Mouse (Mus musculus): Measurements from ENCODE around the gene Slc35g3. TPM values are rescaled to one million over a fixed set of nuclear protein-coding genes. Genes with fewer than 3 reads are reported as not detected.
"Not testable (repeated sequence)": the region's sequence is repeated elsewhere in the genome, so short reads cannot be mapped to it uniquely, and the experiment has no call there.

The Slc35g3 gene
- polyA plus RNA-seq, 1 experiment from 2014 or later: 0.33 TPM

DNA sequence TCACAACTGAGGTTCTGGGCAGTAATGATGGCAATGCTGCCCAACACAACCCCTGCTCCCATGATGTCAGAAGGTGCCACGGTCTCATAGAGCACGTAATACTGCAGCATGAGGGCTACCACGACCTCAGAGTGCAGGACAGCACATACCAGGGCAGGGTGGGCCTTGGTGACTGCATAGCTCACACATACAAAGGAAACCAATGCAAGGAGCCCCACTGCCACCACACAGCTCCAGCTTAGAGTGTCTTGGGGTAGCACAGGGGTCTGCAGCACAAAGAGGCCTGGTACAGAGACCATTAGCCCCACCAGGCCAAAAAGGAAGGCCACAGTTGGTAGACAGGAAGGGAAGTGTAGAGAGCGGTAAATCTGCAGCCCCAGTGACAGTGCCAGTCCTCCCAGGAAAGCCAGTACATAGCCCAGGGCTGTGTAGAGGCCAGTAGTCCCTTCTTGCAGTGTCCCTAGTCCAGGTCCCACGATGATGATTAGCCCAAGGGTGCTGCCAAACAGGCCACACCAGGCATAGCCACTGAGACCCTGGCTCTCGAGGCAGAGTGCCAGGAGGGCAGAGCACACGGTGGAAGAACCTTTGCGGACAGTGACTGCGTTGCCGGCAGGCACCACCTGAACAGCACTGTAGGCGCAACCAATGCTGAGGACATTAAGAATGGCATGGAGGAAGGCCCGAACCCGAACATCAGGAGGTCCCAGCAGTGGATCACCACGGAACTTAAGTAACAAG is 1.4 kb downstream of the Slc35g3 start:
- Histone ChIP-seq H3K4me2 (peak overlapping the region; percentile 78), H3K4me1 (peaks cover 41% of the 10 kb centered on the region), H3K9ac (peak overlapping the region; percentile 86), H3K27me3 (no peaks in the 10 kb centered on the region), H3K36me3 (replicated peaks) (no peaks in the 10 kb centered on the region), H3K27ac (peak overlapping the region; percentile 99), H3K4me3 (replicated peaks) (peak overlapping the region; percentile 52), H3K9me3 (no peaks in the 10 kb centered on the region)
- no peak for ATAC-seq (ENCODE audit: low FRiP score)
- 82% methylated on average over 14 of the region's 14 CpGs for WGBS

DNA sequence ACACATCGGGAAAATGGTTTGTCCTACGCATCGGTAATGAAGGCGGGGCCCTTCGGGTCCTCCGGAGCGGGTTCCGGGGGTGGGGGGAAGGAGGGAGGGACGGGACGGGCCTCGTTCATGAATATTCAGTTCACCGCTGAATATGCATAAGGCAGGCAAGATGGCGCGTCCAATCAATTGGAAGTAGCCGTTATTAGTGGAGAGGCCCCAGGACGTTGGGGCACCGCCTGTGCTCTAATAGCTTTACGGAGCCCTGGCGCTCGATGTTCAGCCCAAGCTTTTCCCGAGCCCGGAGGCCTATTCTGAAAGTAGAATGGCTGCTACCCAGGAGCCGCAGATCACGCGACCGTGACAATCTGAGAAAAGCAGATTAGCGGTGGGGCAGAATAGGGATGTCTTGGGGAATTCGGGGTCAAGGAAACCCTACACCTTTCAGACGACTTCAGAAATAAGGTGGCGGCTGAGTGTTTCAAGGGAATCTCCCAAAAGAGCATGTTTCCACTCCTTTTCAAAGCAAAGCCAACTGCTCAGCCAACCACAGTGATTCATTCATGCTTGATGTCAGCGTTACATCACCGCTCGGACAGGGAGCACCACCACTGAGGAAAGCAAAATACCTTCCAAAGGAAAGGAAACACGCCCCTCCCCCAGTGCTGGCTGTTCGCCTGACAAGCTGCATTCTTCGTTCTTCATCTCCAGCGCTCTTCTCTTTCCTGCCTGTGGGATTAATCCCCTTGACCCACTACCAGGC is 2.6 kb downstream of the Slc35g3 start:
- Histone ChIP-seq H3K4me3 (replicated peaks) (peak overlapping the region; percentile 52), H3K4me1 (peaks cover 47% of the 10 kb centered on the region), H3K9me3 (no peaks in the 10 kb centered on the region), H3K27me3 (no peaks in the 10 kb centered on the region), H3K27ac (peak overlapping the region; percentile 99), H3K9ac (peak overlapping the region; percentile 86), H3K36me3 (replicated peaks) (no peaks in the 10 kb centered on the region), H3K4me2 (peak overlapping the region; percentile 78)
- ATAC-seq (ENCODE audit: low FRiP score): peak; percentile 89
- WGBS: under 1% methylated on average over 37 of the region's 37 CpGs

DNA sequence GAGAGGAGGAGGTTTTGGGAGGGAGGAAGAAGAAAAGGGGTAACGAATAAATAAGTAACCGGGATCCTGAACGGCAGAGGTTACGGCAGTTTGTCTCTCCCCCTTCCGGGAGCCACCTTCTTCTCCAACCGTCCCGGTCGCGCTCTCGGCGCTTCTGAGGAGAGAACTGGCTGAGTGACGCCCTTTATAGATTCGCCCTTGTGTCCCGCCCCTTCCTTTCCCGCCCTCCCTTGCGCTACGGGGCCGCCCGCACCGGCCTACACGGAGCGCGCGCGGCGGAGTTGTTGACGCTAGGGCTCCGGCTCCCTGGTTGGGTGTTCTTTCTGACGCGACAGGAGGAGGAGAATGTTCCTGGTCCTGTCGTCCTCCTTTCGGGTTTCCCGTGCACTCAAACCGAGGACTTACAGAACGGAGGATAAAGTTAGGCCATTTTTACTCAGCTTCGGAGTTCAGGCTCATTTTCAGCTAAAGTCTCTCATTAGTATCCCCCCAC is 3.2 kb downstream of the Slc35g3 start, which contains the start of gene Polr2a:
Polr2a (minus strand) TSS at position 160 of the 493 bp plus-strand sequence.
- H3K4me2 ChIP-seq: peak within 1 kb of the TSS; percentile 78
- H3K4me1 ChIP-seq: peaks cover 51% of the 10 kb centered on the region
- WGBS: under 1% methylated on average over 34 of the region's 36 CpGs
- H3K9ac ChIP-seq: peak within 1 kb of the TSS; percentile 86
- peak within 1 kb of the TSS; percentile 52 for H3K4me3 ChIP-seq (replicated peaks)
- ATAC-seq (ENCODE audit: low FRiP score): peak; percentile 96
- no peaks in the 10 kb centered on the region for H3K36me3 ChIP-seq (replicated peaks)
- no peaks in the 10 kb centered on the region for H3K27me3 ChIP-seq
- H3K9me3 ChIP-seq: no peaks in the 10 kb centered on the region
- peak within 1 kb of the TSS; percentile 99 for H3K27ac ChIP-seq

DNA sequence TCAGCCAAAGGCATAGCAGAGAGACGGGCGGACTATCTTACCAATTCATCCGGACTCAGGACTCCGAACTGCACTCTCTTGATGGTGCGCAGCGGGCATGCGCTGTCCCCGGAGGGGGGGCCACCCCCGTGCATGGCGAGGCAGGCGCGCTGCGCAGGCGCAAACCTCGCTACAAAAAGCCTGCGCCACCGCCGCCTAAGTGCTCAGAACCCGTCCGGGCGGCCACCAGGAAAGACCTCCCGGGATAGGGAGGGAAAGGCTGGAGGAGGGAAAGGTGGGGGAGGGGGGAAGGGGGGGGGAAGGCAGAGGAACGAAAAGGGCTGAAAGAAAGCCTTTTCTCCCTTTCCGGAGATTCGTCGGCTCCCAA is 3.7 kb downstream of the Slc35g3 start:
- under 1% methylated on average over 26 of the region's 26 CpGs for WGBS
- Histone ChIP-seq H3K36me3 (replicated peaks) (no peaks in the 10 kb centered on the region), H3K27me3 (no peaks in the 10 kb centered on the region), H3K4me1 (peaks cover 53% of the 10 kb centered on the region), H3K4me2 (peak overlapping the region; percentile 78), H3K4me3 (replicated peaks) (peak overlapping the region; percentile 52), H3K27ac (peak overlapping the region; percentile 99), H3K9me3 (no peaks in the 10 kb centered on the region), H3K9ac (peak overlapping the region; percentile 86)
- ATAC-seq (ENCODE audit: low FRiP score): peak; percentile 87

DNA sequence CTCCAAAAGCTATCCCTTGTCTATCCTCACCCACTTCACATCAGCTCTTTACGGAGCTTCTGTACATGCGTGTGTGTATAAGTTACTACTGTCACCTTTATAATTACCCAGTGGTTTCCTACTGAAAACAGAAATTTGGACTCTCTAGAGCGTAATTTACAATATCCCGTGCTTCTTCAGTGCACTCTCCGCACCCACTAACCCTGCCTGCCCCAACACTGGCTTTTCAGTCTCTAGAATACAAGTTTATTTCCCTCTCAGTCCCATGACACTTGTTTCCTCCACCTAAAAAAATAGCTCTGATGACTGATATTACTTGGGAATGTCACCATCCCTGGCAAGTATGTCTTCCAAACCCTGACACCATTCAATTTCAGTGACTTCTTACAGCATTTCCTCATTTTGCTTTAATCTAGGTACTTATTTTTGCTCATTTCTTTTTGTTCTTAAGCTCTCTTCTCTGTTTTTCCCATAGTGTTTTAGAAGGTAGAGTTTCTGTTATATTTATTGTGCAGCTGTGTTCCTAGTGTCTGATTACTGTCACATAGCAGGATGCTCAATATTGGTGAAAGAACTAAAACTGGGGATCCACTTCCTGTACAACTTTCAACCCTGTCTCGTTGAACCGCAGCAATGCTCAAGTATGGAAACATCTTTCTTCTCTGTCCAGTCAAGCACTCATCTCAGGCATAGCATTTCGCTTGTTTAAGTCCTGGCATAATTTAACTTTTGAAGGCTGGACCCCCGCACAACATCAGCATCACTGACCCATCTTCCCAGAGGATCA is 4.3 kb downstream of the Slc35g3 start:
- Histone ChIP-seq H3K27me3 (no peaks in the 10 kb centered on the region), H3K4me3 (replicated peaks) (peak overlapping the region; percentile 52), H3K27ac (peak overlapping the region; percentile 99), H3K4me1 (peaks cover 59% of the 10 kb centered on the region), H3K9me3 (no peaks in the 10 kb centered on the region), H3K9ac (peak overlapping the region; percentile 86), H3K4me2 (peak overlapping the region; percentile 78), H3K36me3 (replicated peaks) (no peaks in the 10 kb centered on the region)
- WGBS: 46% methylated on average over 9 of the region's 9 CpGs
- no peak for ATAC-seq (ENCODE audit: low FRiP score)

DNA sequence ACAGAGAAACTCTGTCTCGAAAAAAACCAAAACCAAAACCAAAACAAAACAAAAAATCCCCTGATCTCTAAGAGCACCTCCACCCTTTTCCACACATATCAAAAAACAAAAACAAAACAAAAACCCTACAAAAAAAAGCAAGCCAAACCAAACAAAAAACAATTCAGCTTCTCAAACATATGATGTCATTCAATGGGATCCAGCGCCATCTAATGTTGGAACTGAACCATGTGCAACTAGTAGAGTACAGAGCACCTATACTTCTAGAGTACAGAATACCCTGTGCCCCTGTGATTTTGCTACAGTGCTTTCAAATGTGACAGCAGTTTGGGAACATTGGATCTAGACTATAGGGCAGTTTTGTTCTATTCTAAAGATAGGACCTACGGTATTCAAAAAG is 7.1 kb downstream of the Slc35g3 start:
- Histone ChIP-seq H3K9ac (no peak overlapping the region), H3K9me3 (no peaks in the 10 kb centered on the region), H3K4me3 (replicated peaks) (no peak overlapping the region), H3K27ac (no peak overlapping the region), H3K27me3 (no peaks in the 10 kb centered on the region), H3K4me1 (peaks cover 51% of the 10 kb centered on the region), H3K36me3 (replicated peaks) (no peaks in the 10 kb centered on the region), H3K4me2 (peak overlapping the region; percentile 78)
- 56% methylated on average over 3 of the region's 3 CpGs for WGBS
- no peak for ATAC-seq (ENCODE audit: low FRiP score)

DNA sequence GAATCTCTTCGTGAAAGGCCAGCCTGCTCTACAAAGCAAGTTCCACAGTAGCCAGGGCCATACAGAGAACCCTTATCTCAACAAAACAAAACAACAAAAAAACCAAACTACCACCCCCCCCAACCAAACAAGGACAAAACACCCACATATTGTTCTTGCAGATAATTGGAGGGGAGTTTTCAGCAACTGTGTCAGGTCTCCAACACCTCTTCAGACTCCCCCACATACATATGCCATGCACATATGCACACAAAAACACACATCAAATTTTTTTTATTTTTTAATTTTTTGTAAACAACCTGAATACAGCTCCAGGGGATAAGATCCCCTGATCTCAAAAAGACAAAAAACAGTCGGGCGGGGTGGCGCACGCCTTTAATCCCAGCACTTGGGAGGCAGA is 7.5 kb downstream of the Slc35g3 start:
- no peak overlapping the region for H3K27ac ChIP-seq
- peak overlapping the region; percentile 8; the same call in 1 of the 2 replicates for H3K4me2 ChIP-seq
- H3K4me1 ChIP-seq: peaks cover 48% of the 10 kb centered on the region
- no peaks in the 10 kb centered on the region for H3K9me3 ChIP-seq
- H3K36me3 ChIP-seq (replicated peaks): no peaks in the 10 kb centered on the region
- ATAC-seq (ENCODE audit: low FRiP score): no peak
- H3K4me3 ChIP-seq (replicated peaks): no peak overlapping the region
- no peaks in the 10 kb centered on the region for H3K27me3 ChIP-seq
- 88% methylated on average over 5 of the region's 5 CpGs for WGBS
- no peak overlapping the region for H3K9ac ChIP-seq

DNA sequence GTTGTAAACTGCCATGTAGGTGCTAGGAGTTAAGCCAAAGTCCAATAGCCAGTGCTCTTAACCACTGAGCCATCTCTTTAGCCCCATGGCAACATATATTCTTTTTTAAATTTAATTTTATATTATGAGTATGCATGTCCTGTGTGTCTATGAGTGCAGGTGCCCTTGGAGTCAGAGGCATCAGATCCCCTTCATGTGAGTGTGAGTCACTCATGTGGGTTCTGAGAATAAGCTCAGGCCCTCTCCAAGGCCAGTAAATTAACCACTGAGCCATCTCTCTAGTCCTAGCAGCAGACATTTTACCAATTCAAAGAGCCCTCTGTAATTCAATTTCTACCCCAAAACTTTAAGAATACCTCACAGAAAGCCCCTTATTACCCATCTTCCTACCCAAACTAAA is 9.1 kb downstream of the Slc35g3 start:
- no peak overlapping the region for H3K9ac ChIP-seq
- H3K27me3 ChIP-seq: no peaks in the 10 kb centered on the region
- H3K4me3 ChIP-seq (replicated peaks): no peak overlapping the region
- peaks cover 7% of the 10 kb centered on the region for H3K36me3 ChIP-seq (replicated peaks)
- no peaks in the 10 kb centered on the region for H3K9me3 ChIP-seq
- H3K27ac ChIP-seq: no peak overlapping the region
- H3K4me1 ChIP-seq: peaks cover 48% of the 10 kb centered on the region
- no peak for ATAC-seq (ENCODE audit: low FRiP score)
- no peak overlapping the region for H3K4me2 ChIP-seq

DNA sequence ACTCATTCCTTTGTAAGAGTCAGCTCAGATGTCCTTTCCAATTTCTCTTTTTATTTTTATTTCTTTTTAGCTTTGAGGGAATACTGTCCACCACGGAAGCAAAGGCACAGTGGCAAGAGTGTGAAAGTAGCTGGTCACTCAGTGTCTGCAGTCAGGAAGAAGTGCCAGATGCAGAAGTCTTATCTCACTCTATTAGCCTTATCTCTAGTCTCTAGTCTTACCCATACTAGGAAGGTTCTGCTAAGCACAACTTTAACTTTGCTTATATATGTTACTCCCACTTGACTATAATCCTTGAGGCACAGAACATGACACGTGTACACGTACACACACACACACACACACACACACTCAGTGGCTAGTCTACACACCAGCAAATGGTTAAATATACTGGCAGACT is 10.1 kb downstream of the Slc35g3 start:
- peaks cover 17% of the 10 kb centered on the region for H3K36me3 ChIP-seq (replicated peaks)
- no peak for ATAC-seq (ENCODE audit: low FRiP score)
- WGBS: 86% methylated on average over 3 of the region's 3 CpGs
- H3K4me2 ChIP-seq: no peak overlapping the region
- no peak overlapping the region for H3K27ac ChIP-seq
- no peaks in the 10 kb centered on the region for H3K27me3 ChIP-seq
- no peak overlapping the region for H3K9ac ChIP-seq
- no peak overlapping the region for H3K4me3 ChIP-seq (replicated peaks)
- no peaks in the 10 kb centered on the region for H3K9me3 ChIP-seq
- peaks cover 37% of the 10 kb centered on the region for H3K4me1 ChIP-seq

DNA sequence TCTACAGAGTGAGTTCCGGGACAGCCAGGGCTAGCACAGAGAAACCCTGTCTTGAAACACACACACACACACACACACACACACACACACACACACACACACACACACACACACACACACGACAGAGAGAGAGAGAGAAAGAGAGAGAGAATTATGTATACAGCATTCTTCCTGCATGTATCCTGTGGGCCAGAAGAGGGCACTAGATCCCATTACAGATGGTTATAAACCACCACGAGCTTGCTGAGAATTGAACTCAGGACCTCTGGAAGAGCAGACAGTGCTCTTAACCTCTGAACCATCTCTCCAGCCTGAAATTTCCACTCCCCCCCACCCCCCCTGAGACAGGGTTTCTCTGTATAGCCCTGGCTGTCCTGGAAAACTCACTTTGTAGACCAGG is 30.4 kb downstream of the Slc35g3 start:
- H3K4me3 ChIP-seq (replicated peaks); H3K27me3 ChIP-seq; H3K9me3 ChIP-seq; H3K4me1 ChIP-seq; ATAC-seq (ENCODE audit: low FRiP score); H3K4me2 ChIP-seq; H3K27ac ChIP-seq; H3K9ac ChIP-seq: not testable (repeated sequence)
- H3K36me3 ChIP-seq (replicated peaks): peaks cover 31% of the 10 kb centered on the region
- 91% methylated on average over 2 of the region's 3 CpGs for WGBS

DNA sequence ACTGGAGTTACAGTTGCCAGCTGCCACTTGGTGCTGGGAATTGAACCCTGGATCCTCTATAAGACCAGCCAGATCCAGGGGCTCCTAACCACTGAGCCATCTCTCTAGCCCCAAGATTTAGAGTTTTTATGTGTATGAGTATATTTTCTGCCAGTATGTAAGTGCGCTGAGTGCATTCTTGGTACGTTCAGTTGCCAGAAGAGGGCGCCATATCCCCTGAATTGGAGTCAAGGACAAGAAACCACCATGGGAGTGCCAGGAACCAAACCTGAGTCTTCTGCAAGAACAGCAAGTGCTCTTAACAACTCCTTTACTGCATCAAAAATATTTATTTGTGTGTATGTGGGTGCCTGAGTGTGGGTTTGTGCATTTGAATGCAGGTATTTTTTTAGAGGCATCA is 32.7 kb downstream of the Slc35g3 start:
- no peak overlapping the region for H3K27ac ChIP-seq
- WGBS: 13% methylated on average over 3 of the region's 3 CpGs
- H3K9me3 ChIP-seq: no peaks in the 10 kb centered on the region
- H3K4me3 ChIP-seq (replicated peaks): no peak overlapping the region
- peaks cover 7% of the 10 kb centered on the region for H3K36me3 ChIP-seq (replicated peaks)
- no peaks in the 10 kb centered on the region for H3K4me1 ChIP-seq
- H3K4me2 ChIP-seq: no peak overlapping the region
- no peaks in the 10 kb centered on the region for H3K27me3 ChIP-seq
- no peak overlapping the region for H3K9ac ChIP-seq
- ATAC-seq (ENCODE audit: low FRiP score): no peak

DNA sequence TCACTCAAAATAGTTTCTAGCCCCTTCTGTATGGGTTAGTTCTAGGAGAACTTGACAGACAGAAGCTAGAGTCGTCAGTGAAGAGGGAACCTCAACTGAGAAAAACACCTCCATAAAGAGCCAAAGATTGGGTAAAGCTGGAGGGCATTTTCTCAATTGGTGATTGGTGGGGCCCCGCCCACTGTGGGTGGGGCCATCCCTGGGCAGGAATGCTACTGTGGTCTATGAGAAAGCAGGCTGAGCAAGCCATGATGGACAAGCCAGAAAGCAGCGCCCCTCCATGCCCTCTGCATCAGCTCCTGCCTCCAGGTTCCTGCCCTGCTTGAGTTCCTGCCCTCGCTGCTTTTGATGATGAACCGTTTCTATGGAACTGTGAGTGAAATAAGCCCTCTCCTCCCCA is 35.8 kb downstream of the Slc35g3 start:
- H3K9me3 ChIP-seq: no peaks in the 10 kb centered on the region
- H3K27me3 ChIP-seq: no peaks in the 10 kb centered on the region
- no peak overlapping the region for H3K4me2 ChIP-seq
- WGBS: 39% methylated on average over 5 of the region's 5 CpGs
- H3K9ac ChIP-seq: no peak overlapping the region
- H3K4me3 ChIP-seq (replicated peaks): no peak overlapping the region
- ATAC-seq (ENCODE audit: low FRiP score): no peak
- H3K4me1 ChIP-seq: no peaks in the 10 kb centered on the region
- H3K27ac ChIP-seq: no peak overlapping the region
- no peaks in the 10 kb centered on the region for H3K36me3 ChIP-seq (replicated peaks)
